Comparison of ENCODE assay signal across 15 mouse cellular contexts in genomic region chr4:149403037-149403436, GRCm38 (mm10). TPM values are rescaled to one million over a fixed set of nuclear protein-coding genes. Genes with fewer than 3 reads are reported as not detected.
DNase-seq lines count a peak whose midpoint lies in the region; ATAC-seq lines count a peak whose summit lies in the region.
"Had no signal": no experiment of that assay in that cellular context is flagged by ENCODE, and none has a peak within 500 bp of the region (broad histone marks: within the 10 kb centered on the region; RNA-seq: fewer than 3 reads in every experiment).

No protein-coding gene starts in this region.

- peak overlapping the region; percentile 31; the same call in 1 of the 2 replicates for H3K9ac ChIP-seq in kidney, embryonic 16.5 days (replicated peaks; ENCODE audit: low read length)
- H3K9ac ChIP-seq in embryonic facial prominence, embryonic 14.5 days (ENCODE audit: low read depth, low read length) = no peak overlapping the region
- no peak overlapping the region for H3K9ac ChIP-seq in limb, embryonic 15.5 days
- H3K9ac ChIP-seq: stomach, embryonic 15.5 days had no signal

- peaks cover 46% of the 10 kb centered on the region for H3K4me1 ChIP-seq in kidney, embryonic 16.5 days (ENCODE audit: insufficient read depth, low read length)
- peaks cover 30% of the 10 kb centered on the region; the same call in 1 of the 2 replicates for H3K4me1 ChIP-seq in embryonic facial prominence, embryonic 14.5 days (ENCODE audit: control insufficient read depth, insufficient read depth, low read length)
- peaks cover 53% of the 10 kb centered on the region for H3K4me1 ChIP-seq in limb, embryonic 15.5 days

- WGBS in kidney, embryonic 16.5 days = 18% methylated on average over 6 of the region's 6 CpGs
- WGBS in embryonic facial prominence, embryonic 14.5 days = 7% methylated on average over 6 of the region's 6 CpGs
- 14% methylated on average over 6 of the region's 6 CpGs for WGBS in limb, embryonic 15.5 days

- no peak for ATAC-seq in kidney, embryonic 16.5 days (ENCODE audit: low FRiP score, low TSS enrichment)
- peak; percentile 88 for ATAC-seq in activated CD4-positive, CD25-positive, alpha-beta regulatory T cell, adult 4 months
- ATAC-seq in embryonic facial prominence, embryonic 14.5 days (ENCODE audit: low read depth) = peak; percentile 24; the same call in 1 of the 2 replicates
- peak; percentile 25; the same call in 1 of the 2 replicates for ATAC-seq in limb, embryonic 15.5 days (ENCODE audit: insufficient number of reproducible peaks, low FRiP score, low TSS enrichment, low read depth)

- H3K27me3 ChIP-seq in kidney, embryonic 16.5 days (ENCODE audit: insufficient read depth, low read length) = no peaks in the 10 kb centered on the region
- no peaks in the 10 kb centered on the region for H3K27me3 ChIP-seq in embryonic facial prominence, embryonic 14.5 days (replicated peaks; ENCODE audit: control insufficient read depth, insufficient read depth, low read length)
- no peaks in the 10 kb centered on the region for H3K27me3 ChIP-seq in limb, embryonic 15.5 days
- H3K27me3 ChIP-seq: megakaryocyte, embryonic 14.5 days; stomach, embryonic 15.5 days had no signal

- no peak for DNase-seq in kidney, postnatal 36 days
- DNase-seq in embryonic facial prominence, embryonic 14.5 days (ENCODE audit: low spot score) = peak; percentile 70
- no peak for DNase-seq in adrenal gland, adult (ENCODE audit: inconsistent age in 2 of 2, low spot score in 1 of 2)
- no peak for DNase-seq in kidney, adult 9 months
- DNase-seq: cerebellum, adult 9-11 months; gastrocnemius, postnatal 10 days; kidney, postnatal 10 days; right cerebral cortex, postnatal 4 days had no signal

- peak overlapping the region; percentile 8; the same call in 1 of the 2 replicates for H3K27ac ChIP-seq in kidney, embryonic 16.5 days (ENCODE audit: low read length)
- peak overlapping the region; percentile 33; the same call in 1 of the 2 replicates for H3K27ac ChIP-seq in embryonic facial prominence, embryonic 14.5 days (replicated peaks; ENCODE audit: low read depth, low read length)
- H3K27ac ChIP-seq in limb, embryonic 15.5 days = no peak overlapping the region
- H3K27ac ChIP-seq: stomach, embryonic 15.5 days had no signal

- 0 out of 2 replicates have a peak overlapping the region, but pooled peaks have one; percentile 22 for H3K4me2 ChIP-seq in kidney, embryonic 16.5 days (replicated peaks; ENCODE audit: low read depth, low read length)
- H3K4me2 ChIP-seq in embryonic facial prominence, embryonic 14.5 days (ENCODE audit: low read depth, low read length) = no peak overlapping the region
- no peak overlapping the region for H3K4me2 ChIP-seq in limb, embryonic 15.5 days
- H3K4me2 ChIP-seq: stomach, embryonic 15.5 days had no signal

- H3K36me3 ChIP-seq in kidney, embryonic 16.5 days (ENCODE audit: insufficient read depth, low read length) = peaks cover 5% of the 10 kb centered on the region
- H3K36me3 ChIP-seq in embryonic facial prominence, embryonic 14.5 days (ENCODE audit: control insufficient read depth, insufficient read depth, low read length) = peaks cover 10% of the 10 kb centered on the region
- H3K36me3 ChIP-seq in limb, embryonic 15.5 days = peaks cover 4% of the 10 kb centered on the region

- H3K4me3 ChIP-seq in kidney, embryonic 16.5 days (ENCODE audit: low read length) = no peak overlapping the region
- no peak overlapping the region for H3K4me3 ChIP-seq in embryonic facial prominence, embryonic 14.5 days (ENCODE audit: low read depth, low read length)
- no peak overlapping the region for H3K4me3 ChIP-seq in limb, embryonic 15.5 days
- H3K4me3 ChIP-seq: megakaryocyte, embryonic 14.5 days; stomach, embryonic 15.5 days had no signal

- H3K9me3 ChIP-seq in kidney, embryonic 16.5 days (ENCODE audit: low read length) = no peaks in the 10 kb centered on the region
- H3K9me3 ChIP-seq in embryonic facial prominence, embryonic 14.5 days (ENCODE audit: control insufficient read depth, low read length) = no peaks in the 10 kb centered on the region
- H3K9me3 ChIP-seq in limb, embryonic 15.5 days = no peaks in the 10 kb centered on the region
- H3K9me3 ChIP-seq: megakaryocyte, embryonic 14.5 days; stomach, embryonic 15.5 days had no signal

RNA-seq across cellular contexts. Expression of gene Ube4b, which starts 23.5 kb away (rescaled TPM):
- polyA plus RNA-seq in kidney, embryonic 16.5 days (2015; fragmentation: Nextera tagmentation; extraction: Ambion mirVana) = 46.8 and 50.9 TPM in 2 replicates
- 10 to 100 TPM; 15.4 to 21.1 TPM for polyA plus RNA-seq in activated CD4-positive, CD25-positive, alpha-beta regulatory T cell, adult 4 months (2017; shearing (Covaris generic))
- 42.2 and 43.7 TPM in 2 replicates for polyA plus RNA-seq in embryonic facial prominence, embryonic 14.5 days (2014; fragmentation: Nextera tagmentation; extraction: Ambion mirVana)
- polyA plus RNA-seq in limb, embryonic 15.5 days (2015; fragmentation: Nextera tagmentation; extraction: Ambion mirVana) = 39.6 and 45.4 TPM in 2 replicates

RNA-seq across cellular contexts. Expression of gene Rbp7, which starts 51.7 kb away (rescaled TPM):
- polyA plus RNA-seq in kidney, embryonic 16.5 days (2015; fragmentation: Nextera tagmentation; extraction: Ambion mirVana) = 1.3 TPM in 2 replicates
- not detected for polyA plus RNA-seq in activated CD4-positive, CD25-positive, alpha-beta regulatory T cell, adult 4 months (2017; shearing (Covaris generic))
- 1.2 and 2.5 TPM in 2 replicates for polyA plus RNA-seq in embryonic facial prominence, embryonic 14.5 days (2014; fragmentation: Nextera tagmentation; extraction: Ambion mirVana)
- 1.0 and 1.5 TPM in 2 replicates for polyA plus RNA-seq in limb, embryonic 15.5 days (2015; fragmentation: Nextera tagmentation; extraction: Ambion mirVana)
- polyA plus RNA-seq: brain, embryonic 14.5 days; hindbrain, embryonic 11.5 days had no signal
